31 mouse cellular contexts compared by ENCODE assay signal in the genomic region with DNA sequence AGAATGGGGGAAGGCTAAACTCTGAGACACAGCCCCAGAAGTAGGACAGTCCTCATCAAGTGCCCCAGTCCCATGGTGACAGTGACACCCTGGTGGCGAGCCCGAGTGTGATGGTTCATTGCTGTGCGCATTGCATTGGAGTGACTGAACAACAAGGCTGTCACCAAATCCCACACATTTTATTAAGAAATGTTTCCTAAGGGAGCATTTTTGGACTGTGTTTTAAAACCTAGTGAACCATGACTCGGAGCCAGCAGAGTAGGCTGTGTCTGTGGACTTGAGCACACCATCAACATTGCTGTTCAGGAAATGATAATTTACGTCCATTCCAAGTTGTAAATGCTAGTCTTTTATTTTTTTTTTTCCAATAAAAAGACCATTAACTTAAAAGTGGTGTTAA. TPM values are rescaled to one million over a fixed set of nuclear protein-coding genes. Genes with fewer than 3 reads are reported as not detected.
DNase-seq lines count a peak whose midpoint lies in the region; ATAC-seq and TF ChIP-seq lines count a peak whose summit lies in the region.
"Had no signal": no experiment of that assay in that cellular context is flagged by ENCODE, and none has a peak within 500 bp of the region (broad histone marks: within the 10 kb centered on the region; RNA-seq: fewer than 3 reads in every experiment).

No protein-coding gene starts in this region.

- no peak for ATAC-seq in forebrain, postnatal 0 days
- no peak for ATAC-seq in forebrain, embryonic 15.5 days (replicated peaks)
- no peak for ATAC-seq in kidney, embryonic 15.5 days (replicated peaks; ENCODE audit: low FRiP score)
- no peak for ATAC-seq in hindbrain, embryonic 14.5 days (ENCODE audit: low FRiP score)
- ATAC-seq: forebrain, embryonic 14.5 days; midbrain, embryonic 13.5 days; Patski had no signal

- H3K27ac ChIP-seq in forebrain, postnatal 0 days (ENCODE audit: low read depth, low read length) = no peak overlapping the region
- H3K27ac ChIP-seq in forebrain, embryonic 15.5 days (replicated peaks) = no peak overlapping the region
- peak overlapping the region; percentile 75 for H3K27ac ChIP-seq in kidney, embryonic 15.5 days
- no peak overlapping the region for H3K27ac ChIP-seq in cerebellum, adult 2 months (ENCODE audit: insufficient read depth, low read length)
- no peak overlapping the region for H3K27ac ChIP-seq in hindbrain, embryonic 14.5 days
- H3K27ac ChIP-seq: embryonic facial prominence, embryonic 12.5 days; gastrocnemius, adult 2 months; hindbrain, embryonic 12.5 days; limb, embryonic 13.5 days; lung, embryonic 15.5 days; midbrain, embryonic 13.5 days; neural tube, embryonic 15.5 days had no signal

- WGBS in forebrain, postnatal 0 days = 92% methylated on average over 5 of the region's 5 CpGs
- 93% methylated on average over 5 of the region's 5 CpGs for WGBS in forebrain, embryonic 15.5 days
- WGBS in kidney, embryonic 15.5 days = 39% methylated on average over 5 of the region's 5 CpGs
- WGBS in cerebellum, adult 2 months = 74% methylated on average over 5 of the region's 5 CpGs
- WGBS in hindbrain, embryonic 14.5 days = 86% methylated on average over 5 of the region's 5 CpGs

- peaks cover 76% of the 10 kb centered on the region for H3K36me3 ChIP-seq in forebrain, postnatal 0 days (ENCODE audit: insufficient read depth)
- peaks cover 69% of the 10 kb centered on the region for H3K36me3 ChIP-seq in forebrain, embryonic 15.5 days
- H3K36me3 ChIP-seq in kidney, embryonic 15.5 days = peaks cover 84% of the 10 kb centered on the region
- peaks cover 88% of the 10 kb centered on the region for H3K36me3 ChIP-seq in hindbrain, embryonic 14.5 days (replicated peaks; ENCODE audit: control insufficient read depth, insufficient read depth)

- no peak overlapping the region for H3K4me3 ChIP-seq in forebrain, postnatal 0 days (ENCODE audit: low read depth, low read length)
- no peak overlapping the region for H3K4me3 ChIP-seq in forebrain, embryonic 15.5 days
- H3K4me3 ChIP-seq in kidney, embryonic 15.5 days (replicated peaks) = no peak overlapping the region
- no peak overlapping the region for H3K4me3 ChIP-seq in cerebellum, adult 2 months (replicated peaks; ENCODE audit: insufficient read depth, low read depth, low read length)
- no peak overlapping the region for H3K4me3 ChIP-seq in hindbrain, embryonic 14.5 days (replicated peaks; ENCODE audit: low read length)
- H3K4me3 ChIP-seq: embryonic facial prominence, embryonic 12.5 days; gastrocnemius, adult 2 months; hindbrain, embryonic 12.5 days; limb, embryonic 13.5 days; lung, embryonic 15.5 days; midbrain, embryonic 13.5 days; neural tube, embryonic 15.5 days had no signal

- H3K27me3 ChIP-seq in forebrain, postnatal 0 days (ENCODE audit: insufficient read depth, low read length) = no peaks in the 10 kb centered on the region
- no peaks in the 10 kb centered on the region for H3K27me3 ChIP-seq in forebrain, embryonic 15.5 days
- H3K27me3 ChIP-seq in kidney, embryonic 15.5 days = no peaks in the 10 kb centered on the region
- no peaks in the 10 kb centered on the region for H3K27me3 ChIP-seq in cerebellum, adult 2 months (ENCODE audit: control insufficient read depth, insufficient read depth, low read length)
- H3K27me3 ChIP-seq in hindbrain, embryonic 14.5 days (ENCODE audit: control insufficient read depth, insufficient read depth, low read length) = no peaks in the 10 kb centered on the region
- H3K27me3 ChIP-seq: embryonic facial prominence, embryonic 12.5 days; hindbrain, embryonic 12.5 days; limb, embryonic 13.5 days; lung, embryonic 15.5 days; midbrain, embryonic 13.5 days; neural tube, embryonic 15.5 days; Patski had no signal

- DNase-seq in forebrain, postnatal 0 days = no peak
- DNase-seq in kidney, adult 11 months = no peak
- peak; percentile 13 for DNase-seq in induced T-regulatory cell, adult 2 months (ENCODE audit: low read depth)
- DNase-seq in kidney, postnatal 14 days = peak; percentile 48
- no peak for DNase-seq in cerebellum, adult 2 months
- no peak for DNase-seq in hindbrain, embryonic 14.5 days (ENCODE audit: low spot score)
- DNase-seq: cerebellum, adult 9-10 months; cerebellum, postnatal 36 days; embryo, embryonic 11 days; gastrocnemius, adult 2 months; gastrocnemius, postnatal 36 days; heart, adult 18-20 months; heart, postnatal 36 days; layer of hippocampus, adult 9-11 months; lung, postnatal 36 days; retina, postnatal 1 day; right cerebral cortex, postnatal 25 days; spleen, adult 18-20 months; thymus, postnatal 14 days had no signal

- no peaks in the 10 kb centered on the region for H3K9me3 ChIP-seq in forebrain, postnatal 0 days (ENCODE audit: low read length)
- no peaks in the 10 kb centered on the region for H3K9me3 ChIP-seq in forebrain, embryonic 15.5 days
- no peaks in the 10 kb centered on the region for H3K9me3 ChIP-seq in kidney, embryonic 15.5 days (replicated peaks)
- no peaks in the 10 kb centered on the region for H3K9me3 ChIP-seq in hindbrain, embryonic 14.5 days (ENCODE audit: control insufficient read depth, low read length)
- H3K9me3 ChIP-seq: embryonic facial prominence, embryonic 12.5 days; hindbrain, embryonic 12.5 days; limb, embryonic 13.5 days; lung, embryonic 15.5 days; midbrain, embryonic 13.5 days; neural tube, embryonic 15.5 days had no signal

- H3K9ac ChIP-seq in forebrain, postnatal 0 days = no peak overlapping the region
- no peak overlapping the region for H3K9ac ChIP-seq in forebrain, embryonic 15.5 days (replicated peaks)
- no peak overlapping the region for H3K9ac ChIP-seq in kidney, embryonic 15.5 days
- no peak overlapping the region for H3K9ac ChIP-seq in hindbrain, embryonic 14.5 days
- H3K9ac ChIP-seq: embryonic facial prominence, embryonic 12.5 days; hindbrain, embryonic 12.5 days; limb, embryonic 13.5 days; lung, embryonic 15.5 days; midbrain, embryonic 13.5 days; neural tube, embryonic 15.5 days had no signal

- TF ChIP-seq POLR2A in cerebellum, adult 2 months (IDR thresholded peaks at IDR 0.05; ENCODE audit: borderline replicate concordance, insufficient read depth, low read length) = no peak

- 0 out of 2 replicates have a peak, but pooled peaks cover 9% of the 10 kb centered on the region for H3K4me1 ChIP-seq in forebrain, postnatal 0 days (ENCODE audit: insufficient read depth)
- peaks cover 34% of the 10 kb centered on the region for H3K4me1 ChIP-seq in forebrain, embryonic 15.5 days
- H3K4me1 ChIP-seq in kidney, embryonic 15.5 days = peaks cover 44% of the 10 kb centered on the region
- H3K4me1 ChIP-seq in cerebellum, adult 2 months (ENCODE audit: control insufficient read depth, insufficient read depth, low read length) = peaks cover 42% of the 10 kb centered on the region; the same call in 1 of the 2 replicates
- H3K4me1 ChIP-seq in hindbrain, embryonic 14.5 days (replicated peaks; ENCODE audit: control insufficient read depth, insufficient read depth, low read length) = peaks cover 18% of the 10 kb centered on the region

- no peak overlapping the region for H3K4me2 ChIP-seq in forebrain, postnatal 0 days (ENCODE audit: low read depth)
- H3K4me2 ChIP-seq in forebrain, embryonic 15.5 days (replicated peaks) = no peak overlapping the region
- no peak overlapping the region for H3K4me2 ChIP-seq in kidney, embryonic 15.5 days
- H3K4me2 ChIP-seq in hindbrain, embryonic 14.5 days (replicated peaks) = no peak overlapping the region
- H3K4me2 ChIP-seq: embryonic facial prominence, embryonic 12.5 days; heart, embryonic 11.5 days; hindbrain, embryonic 12.5 days; limb, embryonic 13.5 days; liver, embryonic 11.5 days; lung, embryonic 15.5 days; midbrain, embryonic 13.5 days; neural tube, embryonic 15.5 days had no signal

- 0 out of 2 replicates have a peak, but pooled peaks have one; percentile 4 for TF ChIP-seq CTCF in forebrain, postnatal 0 days (IDR thresholded peaks at IDR 0.05; ENCODE audit: low read depth)
- TF ChIP-seq CTCF in cerebellum, adult 2 months (IDR thresholded peaks at IDR 0.05; ENCODE audit: borderline replicate concordance, insufficient read depth, low read depth, low read length) = no peak

RNA-seq across cellular contexts. Expression of a gene that starts 7.7 kb away (rescaled TPM):
- total RNA-seq in forebrain, postnatal 0 days (2014; rRNA removed) = 1,041 and 1,060 TPM in 2 replicates
- 4,009 and 4,204 TPM in 2 replicates for polyA plus RNA-seq in forebrain, postnatal 0 days (2015; fragmentation: Nextera tagmentation; extraction: Ambion mirVana)
- 2,112 and 2,174 TPM in 2 replicates for polyA plus RNA-seq in forebrain, embryonic 15.5 days (2015; fragmentation: Nextera tagmentation; extraction: Ambion mirVana)
- polyA plus RNA-seq in kidney, embryonic 15.5 days (2015; fragmentation: Nextera tagmentation; extraction: Ambion mirVana) = 1,314 and 1,392 TPM in 2 replicates
- 991 and 1,020 TPM in 2 replicates for polyA plus RNA-seq in cerebellum, adult 2 months (2012; rRNA removed)
- 2,705 and 2,824 TPM in 2 replicates for polyA plus RNA-seq in hindbrain, embryonic 14.5 days (2014; fragmentation: Nextera tagmentation; extraction: Ambion mirVana)

RNA-seq across cellular contexts. Expression of a gene that starts 47.5 kb away (rescaled TPM):
- total RNA-seq in forebrain, postnatal 0 days (2014; rRNA removed) = 24.3 and 25.1 TPM in 2 replicates
- 13.1 and 13.3 TPM in 2 replicates for polyA plus RNA-seq in forebrain, postnatal 0 days (2015; fragmentation: Nextera tagmentation; extraction: Ambion mirVana)
- 16.5 and 16.6 TPM in 2 replicates for polyA plus RNA-seq in forebrain, embryonic 15.5 days (2015; fragmentation: Nextera tagmentation; extraction: Ambion mirVana)
- polyA plus RNA-seq in kidney, embryonic 15.5 days (2015; fragmentation: Nextera tagmentation; extraction: Ambion mirVana) = 18.4 and 18.9 TPM in 2 replicates
- 14.8 and 16.9 TPM in 2 replicates for polyA plus RNA-seq in cerebellum, adult 2 months (2012; rRNA removed)
- polyA plus RNA-seq in hindbrain, embryonic 14.5 days (2014; fragmentation: Nextera tagmentation; extraction: Ambion mirVana) = 12.0 and 14.0 TPM in 2 replicates

Comparison
In these comparisons a context has a peak if more than half of its experiments do, and no peak if none do; other contexts are left out.
1. DNase-seq: peak in induced T-regulatory cell, adult 2 months (single experiment) and kidney, postnatal 14 days (single experiment); none in forebrain, postnatal 0 days (single experiment), kidney, adult 11 months (single experiment), cerebellum, adult 2 months (0 of 2) and hindbrain, embryonic 14.5 days (single experiment).